Mouse (Mus musculus) lung, postnatal 0 days (tissue): ENCODE results near the gene Tpm3.

Source experiments
- CTCF ChIP-seq: IDR thresholded peaks from 2 replicates; pipeline ENCODE4 v1.5.1; 2016; ENCODE audit warnings: antibody characterized with exemption, mild to moderate bottlenecking
- EP300 ChIP-seq: IDR thresholded peaks from 2 replicates; pipeline ENCODE4 v1.6.1; 2016; ENCODE audit warnings: antibody characterized with exemption, mild to moderate bottlenecking, control low read depth

DNA sequence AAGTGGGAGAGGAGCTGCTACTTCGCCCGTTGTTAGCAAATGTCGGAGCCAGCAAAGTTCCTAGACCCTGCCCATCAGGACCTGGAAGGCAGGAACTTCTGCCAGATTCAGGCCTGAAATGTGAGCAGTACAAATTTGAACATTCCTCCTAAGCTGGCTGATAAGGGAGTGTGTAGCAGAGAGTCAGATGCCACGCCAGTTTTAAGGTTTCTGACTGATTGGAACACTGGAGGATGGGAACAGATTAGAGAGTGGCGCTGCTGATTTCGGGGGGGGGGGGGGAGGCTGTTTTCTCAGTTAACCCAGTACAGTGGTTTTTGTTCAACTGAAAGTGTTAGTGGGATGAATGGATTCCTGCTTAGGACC lies 8.0 kb downstream of the Tpm3 start:
- TF ChIP-seq CTCF: no peak
- no peak for TF ChIP-seq EP300
